ENCODE assay signal across 19 mouse cellular contexts in the genomic region with DNA sequence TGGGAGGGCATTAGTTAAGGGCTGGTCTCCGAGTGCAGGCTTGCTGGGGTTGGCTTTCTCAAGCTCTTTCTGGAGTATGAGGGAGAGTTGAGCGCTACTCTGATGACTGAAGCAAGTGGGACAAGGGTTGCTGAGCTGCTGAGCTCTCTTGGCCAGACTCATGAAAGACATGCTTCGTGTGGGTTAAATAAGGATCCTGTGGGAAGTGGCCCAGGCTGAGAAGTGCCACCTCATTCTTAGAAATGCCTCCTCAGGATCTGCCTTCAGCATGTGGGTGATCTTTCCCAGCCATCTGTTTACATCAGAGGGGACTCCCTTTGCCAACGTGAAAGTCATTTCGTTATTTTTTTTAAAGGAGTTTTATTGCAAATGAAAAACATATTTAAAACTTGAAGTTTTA. TPM values are rescaled to one million over a fixed set of nuclear protein-coding genes. Genes with fewer than 3 reads are reported as not detected.
DNase-seq lines count a peak whose midpoint lies in the region; ATAC-seq and TF ChIP-seq lines count a peak whose summit lies in the region.
"Had no signal": no experiment of that assay in that cellular context is flagged by ENCODE, and none has a peak within 500 bp of the region (broad histone marks: within the 10 kb centered on the region; RNA-seq: fewer than 3 reads in every experiment).

No protein-coding gene starts in this region.

- POLR2A ChIA-PET in Patski (lab: Charles Lee) = no interaction called here

- intact Hi-C loops in left cerebral cortex, postnatal 25 days (cut with DNase I) = loop anchor here (1.0 kb wide), 2 partner anchors 11 to 27 kb away; no protein-coding TSS in a partner anchor

- H3K27me3 ChIP-seq in Patski = no peaks in the 10 kb centered on the region
- H3K27me3 ChIP-seq: embryonic facial prominence, embryonic 13.5 days; heart, embryonic 12.5 days; hindbrain, embryonic 15.5 days had no signal

- in situ Hi-C loops in Patski (cut with MboI; ENCODE audit: low pct_unique_long_range_greater_than_20kb) = no loop called here

- peak; percentile 15 for DNase-seq in gastrocnemius, postnatal 25 days
- DNase-seq in gastrocnemius, postnatal 4 days (ENCODE audit: low spot score in 2 of 2) = no peak
- no peak for DNase-seq in Patski (ENCODE audit: low read depth, low spot score)
- peak; percentile 66 to 77 for DNase-seq in frontal cortex, adult 2 months (ENCODE audit: extremely low spot score in 1 of 2, low spot score in 1 of 2)
- peak; percentile 44 to 95 for DNase-seq in left cerebral cortex, postnatal 25 days (ENCODE audit: low spot score in 2 of 2)
- DNase-seq in cerebellum, adult 18-20 months = no peak
- no peak for DNase-seq in lung, postnatal 10 days
- no peak for DNase-seq in yolk sac, embryonic 10.5 days (ENCODE audit: low spot score)
- DNase-seq: B cell, adult 2 months; cerebellum, adult 9-10 months; lung, adult 2 months; lung, postnatal 4 days; thymus, adult 2 months had no signal

- peak; percentile 8 for ATAC-seq in Patski
- ATAC-seq: intestine, postnatal 0 days had no signal

- CTCF ChIA-PET in Patski (lab: Charles Lee) = no interaction called here

- TF ChIP-seq CTCF in Patski (IDR thresholded peaks at IDR 0.05) = no peak

RNA-seq across cellular contexts. Expression of a gene that starts 57.5 kb away (rescaled TPM):
- 10 to 100 TPM in 1 of 2 experiments, 1 to 10 TPM in 1; 3.3 to 10.8 TPM for total RNA-seq in gastrocnemius, postnatal 25 days (2021)
- total RNA-seq in gastrocnemius, postnatal 4 days (2021) = 10 to 100 TPM; 18.4 to 22.9 TPM
- polyA plus RNA-seq in Patski (2021) = 0.05 TPM
- 0.34 and 0.38 TPM in 2 replicates for polyA plus RNA-seq in frontal cortex, adult 2 months (2012; rRNA removed)
- under 1 TPM; 0.64 TPM for total RNA-seq in left cerebral cortex, postnatal 25 days (2021)
- total RNA-seq: liver, adult 2 months had no signal
- polyA plus RNA-seq: liver, adult 2 months; small intestine, adult 2 months had no signal

Comparison
In these comparisons a context has a peak if more than half of its experiments do, and no peak if none do; other contexts are left out.
1. DNase-seq: peak in gastrocnemius, postnatal 25 days (single experiment), frontal cortex, adult 2 months (2 of 2) and left cerebral cortex, postnatal 25 days (2 of 2); none in gastrocnemius, postnatal 4 days (0 of 2), Patski (single experiment), cerebellum, adult 18-20 months (0 of 2), lung, postnatal 10 days (single experiment) and yolk sac, embryonic 10.5 days (single experiment).